Mouse (Mus musculus) c-Kit-positive CD71-negative TER-119-negative erythroid progenitor cells, embryonic 14.5 days (primary cell): ENCODE results near the gene Slc38a6.

Experiments used
- DNase-seq: peaks from one replicate; pipeline ENCODE4 v3.0.0-alpha.2; 2013; ENCODE audit warnings: low read depth

Gene Slc38a6

DNA sequence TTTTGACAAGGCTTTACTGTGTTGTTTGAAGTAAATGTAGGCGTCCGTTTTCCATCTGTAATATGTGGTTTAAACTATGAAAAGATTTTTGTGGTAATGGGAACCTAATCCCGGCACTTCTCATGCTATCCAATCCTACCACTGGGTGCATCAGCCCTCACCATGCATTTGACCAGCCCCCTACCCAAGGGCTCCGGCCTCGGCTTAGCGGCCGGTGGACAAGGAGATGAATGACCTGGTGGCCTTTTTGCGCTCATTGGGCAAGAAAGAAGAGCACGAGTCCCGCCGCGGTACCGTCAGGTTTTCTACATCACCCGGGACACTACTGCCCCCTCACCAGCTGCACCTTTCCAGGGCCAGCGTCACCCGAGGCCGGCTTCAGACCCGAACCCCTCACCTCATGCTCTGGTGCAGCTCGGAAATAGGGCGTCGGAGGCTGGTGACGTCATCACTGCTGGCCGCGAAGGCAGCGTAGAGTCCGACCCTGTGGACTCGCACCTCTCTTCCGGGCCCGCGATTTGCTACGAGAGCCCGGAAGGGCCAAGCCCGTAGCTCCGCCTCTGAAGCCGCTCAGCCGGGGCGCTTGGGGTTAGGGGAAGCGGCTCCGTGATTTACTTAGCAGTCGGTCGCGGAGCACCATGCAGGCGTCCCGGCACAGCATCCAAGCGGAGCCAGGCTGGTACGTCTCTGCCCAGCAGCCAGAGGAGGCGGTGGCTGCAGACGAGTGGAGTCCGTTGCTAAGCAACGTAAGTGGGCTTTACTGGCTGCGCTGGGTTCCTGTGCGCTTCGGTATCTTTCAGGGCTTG, at the start of gene Slc38a6, which contains the start of gene Trmt5:
TSS of gene Slc38a6 (plus strand) at position 493 of the 806 bp plus-strand sequence.
TSS of gene Trmt5 (minus strand) at position 424 of the 806 bp plus-strand sequence.
- DNase-seq = peak; percentile 77

DNA sequence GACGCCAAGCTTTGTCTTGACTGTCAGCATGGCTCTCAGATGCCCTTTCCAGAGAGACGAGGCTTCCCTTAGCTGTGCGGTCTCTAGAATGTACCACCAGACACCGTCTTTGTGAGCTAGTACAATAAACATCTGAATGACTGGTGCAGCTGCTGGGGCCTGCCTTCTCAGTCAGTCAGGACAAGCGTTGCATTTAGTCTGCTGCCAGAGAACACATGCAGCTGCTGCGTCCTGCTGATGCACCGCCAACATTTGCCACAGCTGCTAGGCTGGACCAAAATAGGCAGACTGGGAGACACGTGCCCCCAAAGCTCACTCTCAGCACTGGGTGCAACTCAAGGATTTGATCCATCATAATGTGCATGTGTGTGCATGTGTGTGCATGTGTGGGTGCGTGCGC, 44.6 kb upstream of the Slc38a6 start:
- DNase-seq = no peak

DNA sequence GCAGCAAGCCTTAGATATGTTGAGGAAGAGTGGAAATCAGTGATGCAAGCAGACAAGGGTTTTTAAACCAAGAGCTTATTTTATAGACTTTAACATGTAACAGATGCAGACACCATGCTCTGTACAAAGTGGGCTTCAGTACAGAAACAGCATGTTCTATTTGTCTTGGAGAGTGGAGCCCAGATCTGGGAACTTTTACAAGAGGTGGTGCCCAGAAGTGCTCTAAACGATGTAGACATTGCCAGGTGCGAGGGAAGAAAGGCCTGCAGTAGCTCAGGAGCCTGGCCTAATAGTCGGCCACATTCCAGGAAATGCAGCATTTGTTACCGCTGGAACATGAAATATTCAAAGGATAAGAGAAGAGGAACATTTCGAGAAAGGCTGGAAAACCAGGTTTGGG, 40.9 kb upstream of the Slc38a6 start:
- DNase-seq = no peak

DNA sequence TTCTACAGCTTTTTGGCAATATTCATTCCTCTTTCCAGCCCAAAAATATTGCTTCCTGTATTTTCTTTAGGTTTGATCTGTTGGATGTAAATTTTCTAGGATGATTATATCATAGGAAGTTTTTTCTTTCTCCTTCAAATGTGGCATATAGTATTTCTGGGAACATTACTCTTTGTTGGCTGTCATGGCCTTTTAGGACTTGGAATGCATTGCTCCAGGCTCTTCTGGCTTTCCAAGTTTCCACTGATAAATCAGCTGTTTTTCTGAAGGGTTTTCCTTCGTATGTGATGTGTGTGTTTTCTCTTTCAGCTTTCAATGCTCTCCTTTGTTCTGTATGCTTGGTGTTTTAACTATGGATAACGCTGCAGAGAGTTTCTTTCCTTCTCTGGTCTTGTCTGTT, 31.6 kb upstream of the Slc38a6 start:
- no peak for DNase-seq

DNA sequence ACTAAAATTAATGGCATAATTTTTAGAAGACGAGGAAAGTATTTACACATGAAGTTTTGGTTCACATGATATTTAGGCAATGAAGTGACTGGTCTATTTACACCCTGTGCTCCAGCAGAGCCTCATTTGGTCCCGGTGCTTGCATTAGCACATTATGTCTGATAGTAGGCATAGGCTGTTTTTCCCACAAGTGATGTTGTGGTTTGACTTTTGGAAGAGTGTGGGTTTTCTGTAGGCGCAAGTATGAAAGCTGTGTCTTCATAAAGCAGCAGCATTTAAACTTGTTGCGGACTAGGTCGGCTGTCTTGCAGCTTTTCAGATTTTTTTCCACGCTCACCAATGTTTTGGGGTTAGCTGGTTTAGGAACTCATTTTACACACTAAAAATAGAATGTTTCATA, 27.3 kb upstream of the Slc38a6 start:
- DNase-seq = no peak

DNA sequence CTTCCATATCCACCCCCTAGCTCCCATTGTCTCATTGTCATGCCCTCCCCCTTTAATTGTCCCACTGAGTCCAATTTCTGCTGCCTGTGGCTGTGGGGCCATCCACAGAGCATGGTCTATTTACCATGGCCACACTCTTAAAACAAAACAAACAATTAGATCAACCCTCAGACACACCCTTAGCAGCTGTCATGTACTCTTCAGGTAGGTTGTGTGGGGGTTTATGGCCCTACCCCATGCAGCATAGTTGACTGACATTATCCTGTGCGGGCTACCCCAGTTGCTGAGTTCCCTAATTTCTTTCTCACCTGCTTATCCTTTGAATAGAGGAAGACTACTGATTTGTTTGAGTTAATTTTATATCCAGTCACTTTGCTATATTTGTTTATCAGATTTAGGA, 26.2 kb upstream of the Slc38a6 start:
- no peak for DNase-seq

DNA sequence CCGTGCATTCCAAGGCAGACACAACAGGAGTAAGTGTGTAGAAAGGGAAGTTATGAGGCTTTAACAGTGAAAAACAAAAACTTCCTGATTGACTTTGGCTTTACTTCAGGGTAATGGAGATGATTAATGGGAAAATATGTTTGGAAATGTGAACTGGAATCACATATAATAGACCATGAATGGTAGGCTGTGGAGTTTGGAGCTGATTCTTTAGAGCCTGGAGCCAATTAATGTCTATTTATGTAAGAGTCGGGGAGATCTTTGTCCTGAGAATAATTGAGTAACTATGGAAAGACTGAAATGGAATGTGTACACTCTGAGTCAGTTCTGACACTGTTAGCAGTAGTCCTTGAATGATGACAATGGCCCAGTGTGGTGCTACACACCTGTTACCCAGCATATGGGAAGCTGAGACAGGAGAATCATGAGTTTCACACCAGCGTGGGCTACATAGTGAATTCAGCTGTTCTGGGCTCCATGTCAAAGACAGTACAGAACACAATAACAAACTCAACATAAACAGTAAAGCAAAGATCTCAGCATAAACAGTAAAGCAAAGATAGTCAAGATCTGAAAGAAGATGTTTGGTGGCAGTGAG, 21.1 kb upstream of the Slc38a6 start:
- DNase-seq = no peak

DNA sequence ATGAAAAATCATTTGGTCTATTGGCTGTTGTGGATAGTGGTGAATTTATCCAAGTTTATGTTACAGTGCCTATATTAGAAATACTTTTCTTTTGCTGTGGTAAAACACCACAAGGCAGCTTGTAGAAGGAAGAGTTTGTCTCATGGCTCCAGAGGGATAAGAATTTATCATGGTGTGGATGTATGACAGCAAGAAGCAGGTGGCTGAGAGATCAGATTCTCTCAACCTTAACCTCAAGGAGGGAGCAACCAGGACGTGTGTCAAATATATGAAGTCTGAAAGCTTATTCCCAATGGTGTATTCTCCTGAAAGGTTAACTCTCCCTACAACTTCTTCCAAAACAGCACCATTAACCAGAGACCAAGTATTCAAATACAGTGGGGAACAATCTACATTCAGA, 20.0 kb upstream of the Slc38a6 start:
- no peak for DNase-seq

DNA sequence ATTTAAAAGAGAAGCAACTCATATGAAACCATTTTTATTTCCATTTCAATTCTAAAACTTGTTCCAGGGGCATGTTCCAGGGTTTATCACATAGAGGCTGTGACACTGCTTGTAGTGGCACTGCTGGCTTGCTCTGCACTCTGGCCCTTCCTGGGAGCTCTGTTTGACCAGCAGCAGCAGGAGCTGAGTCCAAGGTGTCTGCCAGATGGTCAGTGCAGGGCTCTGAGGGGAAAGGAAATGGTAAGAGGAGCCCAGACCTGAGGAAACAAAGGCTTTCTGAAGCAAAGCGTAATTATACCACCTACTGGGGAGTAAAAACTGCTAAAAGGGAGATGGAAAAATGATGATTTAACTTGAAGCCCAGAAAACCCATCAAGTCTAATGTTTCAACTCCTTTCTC, 18.1 kb upstream of the Slc38a6 start:
- no peak for DNase-seq

DNA sequence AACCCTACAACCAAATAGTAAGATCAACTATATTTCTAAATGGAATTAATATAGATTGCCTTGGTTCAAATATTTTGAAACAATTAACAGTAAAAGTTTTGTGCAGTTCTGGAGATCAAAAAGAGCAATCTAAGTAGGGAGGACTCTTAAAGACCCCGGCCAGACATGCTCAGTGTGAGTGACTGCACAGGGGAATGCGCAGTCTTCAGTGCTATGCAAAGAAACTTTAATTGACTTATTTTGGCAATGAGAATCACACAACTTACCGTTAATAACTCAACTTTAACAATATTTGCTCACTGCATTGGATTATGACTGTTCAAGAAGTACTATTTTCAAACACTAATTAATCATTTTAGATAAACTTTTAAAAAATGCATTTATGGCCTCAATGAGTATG, 17.0 kb upstream of the Slc38a6 start:
- DNase-seq = no peak

DNA sequence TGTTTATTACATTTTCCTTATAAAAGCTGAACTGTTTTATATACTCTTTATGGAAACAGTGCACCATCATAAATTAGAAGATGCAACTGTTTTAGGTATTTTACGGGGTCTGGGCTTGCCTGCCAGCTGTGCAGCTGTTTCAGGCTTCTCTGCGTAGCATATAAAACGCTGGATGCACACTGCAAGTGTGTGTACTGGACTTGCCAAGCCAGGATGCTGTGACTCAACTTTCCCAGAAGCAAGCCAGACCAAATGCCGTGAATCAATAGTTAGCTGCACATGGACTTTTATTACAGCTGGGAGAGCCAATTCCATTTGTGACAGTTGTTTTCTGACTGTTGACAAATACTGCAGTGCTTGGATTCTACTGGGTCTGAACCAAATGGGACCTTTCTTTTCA, 16.6 kb upstream of the Slc38a6 start:
- no peak for DNase-seq

DNA sequence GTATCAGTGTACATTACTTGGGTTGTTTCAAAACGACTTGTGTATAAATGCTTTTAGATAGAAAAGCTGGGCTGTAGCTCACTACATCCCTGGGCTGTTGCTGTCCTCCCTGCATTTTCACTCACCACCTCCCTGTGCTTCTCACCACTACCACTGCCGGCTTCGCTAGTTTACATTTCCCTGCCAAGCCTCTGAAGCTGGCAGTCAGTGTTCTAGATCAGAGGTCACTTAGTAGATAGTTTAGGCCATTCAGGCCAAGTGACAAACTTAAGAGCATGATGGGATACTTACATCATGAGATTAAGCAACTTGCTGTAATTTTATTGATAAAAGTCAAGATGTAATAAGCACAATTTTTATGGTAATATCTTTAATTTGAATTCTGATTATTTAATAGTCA, 11.7 kb upstream of the Slc38a6 start:
- no peak for DNase-seq

DNA sequence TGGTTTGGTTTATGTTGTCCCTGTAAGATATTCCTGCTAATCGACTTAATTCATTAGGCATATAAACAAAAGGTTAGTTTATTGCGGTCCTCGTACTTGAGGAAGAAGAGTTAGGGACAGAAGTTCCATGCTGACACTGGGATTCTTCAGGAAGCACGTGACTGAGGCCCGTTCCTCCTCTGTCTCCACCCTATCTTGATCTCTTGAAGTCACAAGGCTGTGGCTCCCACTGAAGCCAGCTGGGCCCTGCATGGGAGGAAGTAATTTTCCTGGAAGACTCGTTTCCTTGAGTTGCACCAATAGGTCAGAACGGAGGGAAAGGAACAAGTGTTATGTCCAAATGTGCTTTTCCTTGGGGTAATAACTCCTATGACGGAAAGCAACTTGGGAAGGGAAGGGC, 1.0 kb downstream of the Slc38a6 start:
- no peak for DNase-seq

DNA sequence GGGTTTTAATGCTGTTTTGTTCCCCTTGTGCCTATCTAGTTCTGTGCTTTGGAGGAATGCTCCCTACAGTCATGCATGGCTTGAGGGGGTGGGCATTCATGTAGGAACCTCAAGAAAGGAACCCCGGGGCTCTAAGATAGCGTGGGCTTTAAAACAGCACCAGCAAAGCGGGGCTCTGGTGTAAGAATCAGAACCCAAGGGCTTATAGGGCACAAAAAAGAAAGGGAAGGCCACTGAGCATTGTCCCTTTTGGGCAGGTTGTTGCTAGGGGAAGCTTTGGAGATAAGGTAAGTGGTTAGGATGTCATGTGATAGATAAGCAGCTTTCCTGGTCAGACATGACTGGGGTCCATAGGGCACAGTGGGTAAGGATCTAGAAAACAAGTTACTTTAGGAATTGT, 2.0 kb downstream of the Slc38a6 start:
- no peak for DNase-seq

DNA sequence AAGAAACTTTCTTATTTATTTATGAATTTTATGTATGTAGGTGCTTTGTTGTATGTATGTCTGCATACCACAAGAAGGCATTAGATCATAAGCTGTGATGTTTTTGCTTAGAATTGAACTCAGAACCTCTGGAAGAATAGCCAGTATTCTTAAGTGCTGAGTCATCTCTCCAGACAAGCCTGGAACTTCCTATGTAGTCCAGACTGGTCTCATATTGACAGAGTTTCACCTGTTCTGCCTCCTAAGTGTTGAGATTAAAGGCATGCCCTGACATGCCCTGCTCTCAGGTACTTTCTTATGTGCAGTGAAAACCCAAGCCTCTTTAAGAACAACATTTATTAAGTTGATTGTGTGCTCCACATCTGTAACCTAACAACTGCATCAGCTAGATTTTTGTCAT, 8.3 kb downstream of the Slc38a6 start:
- DNase-seq = no peak

DNA sequence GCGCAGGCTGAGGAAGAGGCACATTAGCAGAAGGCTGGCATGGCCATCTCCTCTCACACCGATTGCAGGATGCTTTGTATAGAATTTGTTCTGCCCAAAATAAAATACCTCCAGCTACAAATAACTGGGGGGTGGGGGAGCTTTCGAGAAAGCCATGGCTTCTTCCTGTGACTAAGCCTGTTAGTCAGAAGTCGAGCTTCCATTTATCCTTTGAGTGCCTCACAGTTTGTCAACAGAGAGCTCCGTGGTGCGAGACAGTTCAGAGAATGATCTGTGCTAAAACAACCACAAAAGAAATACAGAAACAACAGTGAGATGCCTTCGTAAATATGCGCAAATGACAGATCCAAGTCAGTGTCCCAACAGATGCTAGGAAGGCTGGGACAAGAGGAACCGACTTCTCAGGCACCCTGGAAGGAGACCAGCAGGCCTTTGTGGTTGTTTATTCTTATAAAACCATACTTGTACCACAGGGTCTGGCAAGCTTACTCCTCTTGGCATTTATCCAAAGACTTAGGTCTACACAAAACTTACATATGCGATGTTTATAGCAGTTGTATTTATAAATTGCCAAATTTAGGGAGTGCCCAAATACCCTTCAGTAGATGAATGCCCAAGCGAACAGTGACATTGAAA, 9.0 kb downstream of the Slc38a6 start:
- DNase-seq = no peak

DNA sequence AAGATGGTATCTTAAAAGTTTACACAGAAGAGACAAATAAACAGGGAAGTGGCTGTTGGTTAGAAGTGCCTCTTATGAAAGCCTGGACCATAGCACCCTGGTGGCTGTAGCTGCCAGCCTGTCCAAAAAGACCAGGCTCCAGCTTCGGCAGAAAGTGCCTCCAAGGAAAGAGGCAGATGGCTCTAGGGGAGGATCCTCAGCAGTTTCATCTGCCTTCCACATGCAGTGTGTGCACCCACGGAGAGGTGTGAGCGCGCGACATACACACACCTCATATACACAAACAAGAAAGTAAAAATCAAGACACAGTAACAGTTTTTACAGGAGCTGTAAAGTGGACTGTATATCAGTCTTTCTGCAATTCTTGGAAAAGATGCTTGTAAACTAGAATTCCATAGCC, 12.0 kb downstream of the Slc38a6 start:
- no peak for DNase-seq

DNA sequence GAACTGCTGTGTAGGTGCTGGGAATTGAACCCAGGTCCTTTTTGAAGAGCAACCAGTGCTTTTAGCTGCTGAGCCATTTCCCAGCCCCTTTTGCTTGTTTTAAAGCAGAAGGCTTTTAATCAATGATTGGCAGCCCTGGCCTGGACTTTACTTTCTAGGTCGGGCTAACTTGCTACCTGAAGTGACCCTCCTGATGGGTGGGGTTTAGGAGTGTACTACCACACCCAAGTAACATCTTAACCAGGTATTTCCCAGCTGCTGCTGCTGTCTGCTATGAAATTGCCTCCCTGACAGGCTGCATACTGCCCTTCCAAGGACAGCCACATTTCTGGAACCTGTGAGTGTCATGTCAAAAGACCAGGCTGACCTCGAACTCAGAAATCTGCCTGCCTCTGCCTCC, 14.0 kb downstream of the Slc38a6 start:
- no peak for DNase-seq

DNA sequence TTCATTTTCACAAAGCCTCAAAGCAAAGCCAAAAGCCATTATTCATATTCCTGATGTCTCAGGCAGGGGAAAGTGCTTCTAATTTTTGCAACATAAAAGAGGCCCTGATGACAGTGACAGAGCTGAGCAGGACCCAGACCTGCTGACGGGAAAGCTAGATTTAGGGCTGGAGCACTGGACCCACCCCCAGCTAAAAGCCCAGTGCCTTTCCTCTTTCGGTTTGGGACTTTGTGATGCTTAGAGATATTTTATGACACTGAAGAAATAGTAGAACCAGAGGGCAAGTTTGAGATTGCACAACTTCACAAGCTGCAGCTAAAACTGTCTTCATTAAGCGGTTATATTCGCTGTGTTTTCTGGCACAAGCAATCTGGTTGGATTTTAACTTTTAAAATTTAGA, 18.1 kb downstream of the Slc38a6 start:
- no peak for DNase-seq

DNA sequence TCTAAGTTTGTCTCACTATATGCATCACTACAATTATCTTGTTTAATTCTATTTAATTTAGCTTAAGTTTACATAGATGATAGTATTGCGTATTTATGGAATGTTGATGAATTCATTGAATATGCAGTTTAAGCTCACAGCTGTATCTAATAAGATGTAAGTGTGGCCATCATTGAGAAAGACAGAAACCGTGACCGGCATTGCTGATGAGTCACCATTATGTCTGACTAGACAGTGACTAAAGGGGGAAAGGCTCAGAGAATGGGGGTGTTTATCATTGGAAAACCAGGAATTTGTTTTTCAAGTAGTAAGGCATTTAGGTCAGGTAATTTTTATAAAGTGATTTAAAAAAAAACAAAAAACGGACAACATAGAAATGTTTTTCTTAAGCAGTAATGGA, 21.2 kb downstream of the Slc38a6 start:
- DNase-seq = no peak

DNA sequence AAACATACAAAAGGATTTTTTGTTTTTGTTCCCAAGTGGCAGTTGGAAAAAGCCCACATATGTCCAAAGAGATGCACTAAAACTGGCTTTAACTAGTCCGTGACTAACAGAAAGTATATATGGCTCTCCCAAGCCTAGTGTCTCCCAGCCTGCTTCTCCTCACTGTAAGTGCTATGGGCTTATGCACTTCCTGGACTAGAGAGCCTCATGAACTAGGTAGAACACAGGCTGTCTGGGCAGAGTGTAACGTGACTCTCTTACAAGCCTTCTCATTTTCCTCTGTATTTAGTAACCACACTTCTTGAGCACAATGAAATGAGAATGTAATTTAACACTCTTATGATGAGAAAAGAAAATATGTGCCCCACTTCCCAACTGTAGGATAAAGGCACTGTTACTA, 22.1 kb downstream of the Slc38a6 start:
- DNase-seq = no peak

DNA sequence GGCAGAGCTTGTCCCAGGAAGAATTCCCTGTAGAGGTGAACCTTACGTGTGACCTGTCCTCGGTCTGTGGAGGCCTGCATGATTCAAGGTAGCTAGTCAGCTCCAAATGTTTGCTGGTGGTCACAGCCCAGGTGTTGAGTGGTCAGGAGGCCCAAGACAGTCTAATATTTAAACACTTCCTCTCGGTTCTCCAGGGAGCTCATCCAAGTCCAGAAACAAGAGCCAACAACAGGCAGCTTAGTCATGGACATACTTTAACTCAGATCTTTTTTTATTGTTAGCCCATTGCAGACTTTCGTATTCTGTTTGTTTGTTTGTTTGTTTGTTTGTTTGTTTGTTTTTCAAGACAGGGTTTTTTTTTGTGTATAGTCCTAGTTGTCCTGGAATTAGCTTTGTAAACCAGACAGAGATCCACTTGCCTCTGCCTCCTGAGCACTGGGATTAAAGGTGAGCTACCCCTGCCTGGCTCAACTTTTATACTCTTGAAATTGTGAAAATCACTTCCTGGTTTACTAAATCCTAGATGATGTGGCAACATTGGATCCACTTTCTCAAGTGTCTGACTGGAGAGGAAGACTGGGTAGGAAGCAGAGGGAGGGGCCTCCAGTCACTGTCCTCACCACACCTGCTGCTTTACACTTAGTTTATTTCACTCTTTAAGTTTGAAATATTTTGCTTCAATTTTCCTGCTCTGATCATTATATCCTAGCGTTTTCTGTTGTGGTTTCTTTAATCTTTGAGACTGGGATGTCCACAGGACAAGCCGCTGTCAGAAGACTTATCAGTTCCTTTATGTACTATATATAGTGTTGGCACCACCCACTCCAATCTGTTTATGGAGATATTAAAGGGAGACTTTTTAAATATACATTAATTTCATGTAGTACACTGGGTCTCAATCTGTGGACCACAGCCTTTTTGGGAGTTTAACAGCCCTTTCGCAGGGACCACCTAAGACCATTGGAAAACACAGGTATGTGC, 31.4 kb downstream of the Slc38a6 start:
- DNase-seq = no peak
